Mouse (Mus musculus): ENCODE measurements at regions not wholly inside any gene's neighbourhood (a gene's known extent, or its start where the extent isn't known, plus 50 kb on each side); places are given as distances from the start of the nearest gene placed in this dataset.
A peak's percentile ranks its signal among the peaks of the same experiment; 100 is the strongest.

DNA sequence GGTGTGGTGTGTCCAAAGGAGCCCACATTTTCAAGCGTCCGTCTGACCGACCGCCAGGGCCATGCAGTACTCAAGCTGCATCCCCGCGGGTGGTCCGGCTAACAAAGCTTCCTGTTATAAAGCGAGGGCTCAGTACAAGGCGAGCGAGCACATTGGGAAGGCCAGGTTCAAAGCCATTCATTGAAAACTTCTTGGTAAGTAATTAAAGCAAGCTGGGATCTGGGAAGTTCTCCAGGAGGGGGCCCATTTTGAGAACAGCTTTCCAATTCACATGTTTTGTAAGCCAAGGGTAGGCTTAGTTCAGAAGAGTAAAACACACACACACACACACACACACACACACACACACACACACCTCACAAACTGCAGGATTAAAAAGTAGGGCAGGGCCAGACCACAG lies 57.3 kb upstream of the Prep start:
- DNase-seq (ENCODE audit: low spot score in 2 of 2) = no peak

DNA sequence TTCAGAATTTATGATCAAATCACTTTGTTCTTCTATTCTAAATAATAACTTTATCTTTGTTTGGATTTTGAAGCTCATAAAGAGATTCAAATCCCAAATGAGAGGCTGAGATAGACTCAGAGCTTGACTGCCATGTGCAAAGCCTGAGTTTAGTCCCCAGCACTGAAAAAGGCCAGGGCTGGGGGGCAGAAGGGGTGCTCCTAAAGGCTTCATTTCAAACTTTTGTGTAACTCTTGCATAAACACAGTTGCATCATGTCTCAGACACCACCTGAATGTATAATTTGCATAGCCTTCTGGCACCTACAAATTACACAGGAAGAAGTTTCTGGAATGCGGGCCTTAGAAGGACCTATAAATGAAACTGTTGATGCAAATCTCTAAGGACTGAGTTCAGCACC lies 57.8 kb upstream of the Prep start:
- DNase-seq (ENCODE audit: low spot score in 2 of 2) = no peak

DNA sequence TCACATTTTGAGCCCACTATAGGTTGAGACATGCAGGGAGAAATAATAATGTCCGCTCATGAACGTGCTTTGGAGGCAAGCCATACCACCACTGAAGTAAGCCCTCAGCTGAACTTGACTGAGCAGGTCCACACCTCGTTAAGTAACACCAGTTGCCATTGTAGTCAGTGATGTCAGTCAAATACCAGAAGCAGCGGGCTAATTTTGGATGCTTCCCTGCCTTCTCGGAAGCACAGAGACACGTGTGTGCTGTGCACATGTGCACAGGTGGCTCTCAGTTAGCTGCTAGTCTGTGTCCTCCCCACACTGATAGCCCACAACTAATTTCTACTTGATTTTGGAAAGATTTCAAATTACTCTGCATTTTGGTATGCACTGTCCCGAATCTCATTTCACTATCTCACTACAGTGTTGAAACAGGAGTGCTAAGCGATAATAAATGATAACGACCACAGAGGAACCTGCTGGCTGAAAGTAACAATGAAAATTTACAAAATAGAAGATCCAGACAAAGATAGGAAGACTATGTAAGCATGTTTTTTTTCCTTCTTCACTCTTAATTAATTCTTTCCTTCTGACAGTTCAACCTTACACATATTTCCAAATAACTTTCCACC lies 62.9 kb upstream of the Prep start:
- DNase-seq (ENCODE audit: low spot score in 2 of 2) = no peak

DNA sequence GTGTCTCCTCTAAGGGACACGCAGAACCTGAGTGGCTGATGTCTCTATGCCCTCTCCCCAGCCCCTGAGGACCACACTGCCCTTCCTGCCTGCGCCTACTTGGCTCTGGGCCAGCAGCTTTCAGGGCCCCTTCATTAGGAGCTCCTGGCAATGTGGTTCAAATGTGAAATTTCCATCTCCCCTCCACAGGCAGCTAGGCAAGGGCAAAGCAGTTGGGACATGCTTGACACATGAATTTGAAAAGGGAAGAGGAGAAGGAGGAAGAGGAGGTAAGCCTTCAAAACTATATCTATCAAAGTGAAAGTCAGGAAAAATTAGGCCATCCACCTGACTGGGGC lies 63.7 kb upstream of the Prep start:
- no peak for DNase-seq (ENCODE audit: low spot score in 2 of 2)

DNA sequence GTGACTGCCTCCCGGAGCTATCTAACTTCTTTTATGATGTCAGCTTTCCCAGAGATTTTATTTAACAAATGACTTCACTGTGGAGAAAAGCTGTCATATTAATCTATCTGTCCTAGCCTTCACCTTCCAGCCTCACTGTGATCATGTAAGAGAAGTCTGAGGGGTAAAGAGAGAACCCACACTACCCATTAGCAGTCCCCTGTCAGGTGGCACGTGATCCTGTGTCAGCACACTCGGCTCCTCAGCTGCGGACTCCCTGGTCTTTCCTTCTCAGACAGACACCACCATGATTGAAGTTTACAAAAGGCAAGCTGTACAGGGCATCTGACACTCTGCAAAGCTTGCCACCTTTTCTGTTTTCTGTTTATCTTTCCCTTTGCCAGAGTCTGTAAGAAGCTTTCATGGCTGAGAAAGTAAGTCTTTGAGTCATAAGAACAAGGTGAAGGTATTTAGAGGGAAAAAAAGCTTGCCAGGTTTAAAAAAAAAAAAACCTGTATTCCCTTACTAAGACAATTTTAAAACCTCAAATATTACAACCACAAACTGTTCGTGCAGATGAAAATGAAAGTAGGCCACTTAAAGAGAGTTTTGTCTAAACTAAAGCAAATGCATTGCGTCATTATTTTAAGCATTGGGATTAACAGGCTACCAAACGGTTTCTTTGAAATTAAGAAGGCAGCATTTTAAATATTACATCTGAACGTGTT lies 64.2 kb upstream of the Prep start:
- no peak for DNase-seq (ENCODE audit: low spot score in 2 of 2)

DNA sequence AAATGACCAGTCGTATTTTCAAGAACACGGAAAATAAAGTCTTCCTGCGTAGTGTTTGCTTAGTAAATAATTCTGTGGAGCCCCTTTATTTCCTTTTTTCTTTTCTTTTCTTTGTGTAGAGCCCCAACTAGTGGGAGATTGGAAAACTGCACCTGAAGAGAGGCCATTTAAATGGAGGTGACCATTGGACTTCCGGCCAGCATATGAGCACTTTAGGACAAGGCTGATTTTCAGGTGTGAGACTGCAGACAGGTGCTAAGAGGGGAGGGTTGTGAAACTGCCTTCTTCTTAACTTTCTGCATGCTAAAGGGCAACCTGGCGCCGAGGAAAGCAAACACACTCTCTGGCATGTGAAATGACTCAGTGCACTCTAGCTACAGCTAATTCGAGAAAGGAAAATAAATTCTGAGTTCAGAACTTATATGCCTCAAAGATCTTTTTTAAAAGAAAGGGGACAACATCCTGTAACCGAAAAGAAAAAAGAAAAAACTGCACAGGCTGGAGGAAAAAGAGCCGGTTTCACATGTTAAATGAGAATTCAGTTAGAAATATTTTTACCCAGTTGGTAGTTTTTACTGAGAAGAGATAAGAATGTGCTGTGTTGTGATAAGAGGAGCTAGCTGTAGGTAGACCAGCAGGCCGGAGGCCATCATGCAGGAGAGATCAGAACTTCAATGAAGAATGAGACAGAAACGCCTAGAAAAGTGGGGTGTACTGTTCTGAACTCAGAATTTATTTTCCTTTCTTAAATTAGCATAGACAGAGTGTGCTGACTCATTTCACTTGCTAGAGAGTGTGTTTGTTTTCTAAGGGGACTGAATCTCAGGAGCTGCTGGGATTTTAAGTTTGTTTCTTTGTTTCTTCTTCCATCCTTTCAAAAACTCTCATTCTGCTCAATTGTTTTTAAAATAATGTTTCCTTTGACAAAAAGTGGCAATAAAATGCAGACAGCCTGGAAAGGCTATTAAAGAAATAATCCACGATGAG lies 65.8 kb upstream of the Prep start:
- DNase-seq (ENCODE audit: low spot score in 2 of 2) = peak in 1 of 2 experiments; percentile 36

DNA sequence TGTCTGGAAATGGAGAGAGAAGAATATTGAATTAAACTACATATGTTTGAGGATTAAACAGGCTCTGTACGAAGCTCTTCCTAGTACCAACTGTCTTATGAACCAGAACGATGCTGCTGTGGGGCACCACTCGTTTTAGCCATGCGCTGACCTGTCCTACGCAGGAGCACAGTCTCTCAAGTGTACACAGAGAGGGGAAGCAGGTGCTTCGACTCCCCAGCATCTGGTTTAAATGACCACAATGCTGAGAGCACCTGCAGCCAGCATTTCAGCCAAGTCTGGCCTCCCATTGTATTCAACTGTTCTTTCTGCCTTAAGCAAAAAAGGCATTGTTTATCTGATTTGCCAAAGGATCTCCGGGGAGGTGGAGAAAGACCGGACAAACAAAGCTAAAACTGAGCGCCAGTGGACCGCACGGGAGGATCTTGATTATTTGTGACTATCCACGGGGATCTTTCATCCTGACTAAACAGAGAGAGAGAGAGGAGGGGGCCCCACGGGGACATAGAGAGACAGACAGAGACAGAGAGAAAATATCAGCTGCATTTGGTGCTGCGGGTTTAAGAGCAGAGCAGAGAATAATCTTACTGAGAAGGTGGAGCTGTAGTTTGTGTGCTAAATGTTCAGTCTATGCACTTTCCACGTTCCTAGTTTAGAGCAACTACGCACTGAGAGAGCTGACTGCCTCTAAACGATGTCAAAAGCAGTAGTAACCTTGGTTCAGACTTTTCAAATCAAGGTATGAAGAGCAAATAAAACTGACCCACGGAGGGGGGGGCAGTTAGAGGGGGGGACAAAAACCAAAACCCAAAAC lies 66.8 kb upstream of the Prep start:
- no peak for DNase-seq (ENCODE audit: low spot score in 2 of 2)

DNA sequence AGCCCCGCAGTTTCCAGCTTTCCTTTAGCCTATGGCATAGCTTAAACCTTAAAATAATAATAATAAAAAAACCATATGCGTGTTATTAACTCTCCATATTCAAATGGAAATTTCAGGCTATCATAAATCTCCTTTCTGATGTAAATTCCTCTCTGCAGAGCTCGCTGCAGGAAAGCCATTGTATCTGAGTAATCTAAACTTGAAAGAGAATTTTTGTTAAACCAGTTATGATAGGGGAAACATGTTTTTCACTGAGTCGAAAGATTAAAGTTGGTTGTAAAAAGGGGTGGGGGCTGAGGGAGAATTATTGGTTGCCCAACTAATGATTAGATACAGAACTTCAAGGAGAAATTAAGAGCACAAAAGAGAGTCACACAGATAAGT lies 69.1 kb upstream of the Prep start:
- no peak for DNase-seq (ENCODE audit: low spot score in 2 of 2)

DNA sequence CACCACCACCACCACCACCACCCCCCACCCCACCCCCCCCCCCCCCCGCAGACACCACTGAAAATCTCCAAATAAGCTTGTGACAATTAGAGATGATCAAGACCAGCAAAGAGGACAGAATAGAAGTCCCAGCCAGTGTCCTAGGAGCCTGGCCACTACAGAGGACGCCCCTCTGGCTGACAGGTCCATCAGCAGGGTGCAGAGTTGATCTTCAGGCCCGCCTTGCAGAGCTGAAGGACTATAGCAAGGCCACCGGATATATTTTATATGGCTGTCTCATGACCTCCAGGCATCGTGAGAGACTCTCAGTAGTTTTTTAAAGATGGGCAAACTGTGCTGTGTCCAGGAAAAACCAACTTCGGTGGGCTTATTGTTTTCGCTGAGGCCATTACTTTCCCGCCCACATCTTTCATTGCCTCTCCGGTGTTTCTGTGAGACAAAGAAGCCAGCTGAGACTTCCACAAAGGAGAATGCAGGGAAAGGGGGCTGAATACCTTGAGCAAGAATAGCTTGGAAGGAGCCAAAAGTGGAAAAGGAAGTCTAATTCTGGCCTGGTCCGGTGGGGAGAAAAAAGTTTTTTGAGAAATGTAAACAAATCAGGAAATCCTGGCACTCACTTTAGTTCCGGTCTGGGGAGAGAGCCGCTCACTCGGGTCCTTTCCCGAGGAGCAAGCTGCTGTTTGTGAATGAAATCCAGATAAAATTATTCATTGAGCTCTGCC lies 69.7 kb upstream of the Prep start:
- no peak for DNase-seq (ENCODE audit: low spot score in 2 of 2)

DNA sequence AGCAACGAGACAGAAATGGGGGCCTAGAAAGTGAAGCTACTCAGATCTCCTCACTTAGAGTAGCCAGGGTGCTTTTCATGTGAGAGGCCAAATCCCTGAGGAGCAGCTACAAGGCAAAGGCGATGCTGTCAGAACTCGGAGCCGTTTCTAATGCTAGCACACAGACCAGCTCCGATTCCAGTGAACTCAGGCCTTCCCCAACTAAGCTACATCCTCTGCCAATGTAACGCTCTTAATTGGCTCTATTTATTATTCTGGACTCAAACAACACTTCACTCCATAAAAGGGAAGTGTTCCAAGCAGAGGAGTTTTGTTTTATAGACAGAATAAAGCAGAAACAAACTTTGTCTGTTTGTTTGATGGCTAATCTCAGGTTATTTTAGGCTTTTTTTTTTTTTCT lies 71.2 kb upstream of the Prep start:
- no peak for DNase-seq (ENCODE audit: low spot score in 2 of 2)

DNA sequence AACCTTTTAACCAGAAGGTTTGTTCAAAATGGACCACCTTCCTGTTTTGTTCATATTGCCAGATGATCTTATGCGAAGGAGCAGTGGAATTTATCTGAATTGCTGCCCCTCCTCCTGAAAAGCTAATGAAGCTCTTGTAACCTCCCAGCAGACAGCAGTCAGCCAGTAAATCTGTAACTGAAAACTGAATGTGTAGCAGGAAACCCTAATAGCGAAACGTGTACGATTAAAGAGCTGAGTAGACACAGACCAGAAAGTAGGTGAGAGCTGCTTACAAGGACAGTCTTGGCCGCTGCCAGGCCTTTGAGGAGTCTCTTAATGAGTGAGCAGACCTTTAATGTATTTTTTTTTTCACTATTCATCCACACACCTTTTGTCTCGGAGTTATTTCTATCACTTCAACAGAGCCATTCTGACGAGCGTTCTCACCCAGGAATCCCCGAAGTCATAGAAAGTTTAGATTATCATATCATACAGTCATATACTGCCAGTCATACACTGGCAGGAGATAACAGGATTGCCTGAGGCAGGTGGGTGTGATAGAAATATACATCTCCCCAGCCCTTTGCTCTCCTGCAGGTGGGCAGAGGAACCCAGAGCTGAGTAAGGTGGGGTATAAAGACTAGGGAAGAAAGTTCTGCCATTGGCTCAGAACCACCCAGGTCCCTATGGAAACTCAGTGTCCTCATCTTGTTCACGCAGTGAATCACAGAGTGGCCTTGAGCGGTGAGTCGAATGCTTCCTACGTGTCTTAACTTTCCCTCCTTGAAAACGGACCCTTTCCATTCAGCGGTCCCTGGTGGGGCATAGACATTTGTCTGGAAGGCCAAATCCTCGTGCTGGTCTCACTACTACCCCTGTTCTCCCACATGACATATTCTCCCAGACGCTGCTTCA lies 72.4 kb upstream of the Prep start:
- DNase-seq (ENCODE audit: low spot score in 2 of 2) = no peak

DNA sequence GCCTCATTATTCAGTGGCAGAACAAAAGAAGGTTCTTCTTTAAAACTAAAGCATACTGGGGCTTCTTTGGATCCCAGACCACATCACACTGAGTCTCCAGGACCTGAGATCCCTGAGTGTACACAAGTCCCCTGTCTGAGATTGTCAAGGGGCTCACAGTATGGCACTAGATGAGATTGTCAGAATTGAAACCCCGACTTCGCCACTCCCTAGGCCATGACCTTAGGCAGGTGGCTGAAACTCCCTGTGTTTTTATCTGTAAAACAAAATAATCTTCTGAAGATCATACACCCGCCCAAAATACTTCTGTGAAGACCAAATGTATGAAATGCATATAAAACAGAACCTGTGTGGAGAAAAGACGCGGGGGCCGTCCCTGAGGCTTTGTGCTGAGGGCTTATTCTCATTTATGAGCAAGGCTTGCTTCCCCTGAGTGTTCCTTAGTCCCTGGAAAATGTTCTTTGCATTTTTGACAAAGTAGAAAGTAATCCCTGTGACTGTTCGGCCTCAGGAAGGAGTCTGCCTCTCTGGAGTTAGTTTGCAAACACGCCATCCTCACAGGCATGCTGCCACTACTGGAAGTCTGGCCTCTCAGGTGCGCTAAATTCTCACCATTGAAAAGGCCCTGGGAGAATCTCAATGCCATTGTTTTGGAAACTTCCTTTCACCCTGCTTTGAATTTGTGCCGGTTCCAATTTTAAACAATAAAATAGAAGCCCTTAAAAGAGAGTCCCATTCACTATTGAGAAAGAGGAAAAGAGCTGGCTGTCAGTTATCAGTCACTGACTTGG lies 73.3 kb upstream of the Prep start:
- no peak for DNase-seq (ENCODE audit: low spot score in 2 of 2)

DNA sequence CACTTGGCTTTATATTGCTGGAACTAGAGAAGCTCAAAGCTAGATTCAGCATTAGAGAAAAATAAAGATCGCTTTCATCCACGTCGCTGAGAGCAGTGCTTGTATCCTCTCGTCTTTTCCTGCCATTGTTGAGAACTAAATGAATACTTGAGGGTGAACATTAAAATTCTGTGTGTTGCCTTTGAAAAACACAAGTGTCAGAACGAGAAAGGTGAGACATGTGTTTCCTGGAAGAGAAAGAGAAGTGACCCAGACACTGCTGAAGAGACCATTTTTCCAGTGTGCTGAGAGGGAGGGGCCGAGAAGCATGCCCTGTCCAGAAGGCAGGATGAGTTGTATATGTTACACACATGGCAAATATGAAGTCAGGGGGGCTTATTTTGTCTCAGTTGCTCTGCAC lies 77.5 kb upstream of the Prep start:
- no peak for DNase-seq (ENCODE audit: low spot score in 2 of 2)

DNA sequence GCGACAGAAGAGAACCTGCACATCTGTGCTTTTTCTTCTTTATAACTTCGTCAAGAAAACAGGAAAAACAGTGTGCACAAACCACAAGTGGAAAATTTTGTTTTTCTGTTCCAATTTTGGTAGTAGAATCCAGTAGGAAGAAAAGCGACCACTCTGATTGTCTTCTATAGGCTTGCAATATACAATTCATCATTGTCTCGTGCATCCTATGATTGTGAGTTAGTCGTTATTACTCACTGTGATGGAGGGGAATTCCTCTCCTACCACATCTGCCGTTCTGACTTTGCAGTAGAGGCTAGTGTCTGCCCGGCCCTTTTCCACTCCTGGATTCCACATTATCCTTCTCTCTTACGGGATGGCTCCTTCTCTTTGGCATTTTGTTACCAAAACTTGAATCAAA lies 78.2 kb upstream of the Prep start:
- no peak for DNase-seq (ENCODE audit: low spot score in 2 of 2)

DNA sequence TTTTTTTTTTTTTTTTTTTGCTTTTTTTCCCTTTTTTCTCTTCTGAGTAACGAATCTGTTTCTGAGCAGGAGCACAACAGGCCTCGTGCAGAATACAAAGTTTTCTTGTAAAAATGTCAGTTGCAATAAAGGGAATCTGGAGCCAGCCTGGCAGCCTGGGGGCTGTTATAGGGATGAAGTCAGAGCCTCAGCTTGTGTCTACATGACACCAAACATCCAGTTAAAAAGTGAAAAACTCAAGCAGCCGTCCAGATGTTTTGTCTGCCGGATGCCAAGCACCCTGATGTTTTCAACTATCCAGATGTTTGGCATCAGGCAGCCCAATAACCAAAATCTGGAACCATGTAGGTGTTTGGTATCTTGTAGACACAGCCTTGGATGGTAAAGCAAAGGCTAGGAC lies 79.4 kb upstream of the Prep start:
- DNase-seq (ENCODE audit: low spot score in 2 of 2) = no peak

DNA sequence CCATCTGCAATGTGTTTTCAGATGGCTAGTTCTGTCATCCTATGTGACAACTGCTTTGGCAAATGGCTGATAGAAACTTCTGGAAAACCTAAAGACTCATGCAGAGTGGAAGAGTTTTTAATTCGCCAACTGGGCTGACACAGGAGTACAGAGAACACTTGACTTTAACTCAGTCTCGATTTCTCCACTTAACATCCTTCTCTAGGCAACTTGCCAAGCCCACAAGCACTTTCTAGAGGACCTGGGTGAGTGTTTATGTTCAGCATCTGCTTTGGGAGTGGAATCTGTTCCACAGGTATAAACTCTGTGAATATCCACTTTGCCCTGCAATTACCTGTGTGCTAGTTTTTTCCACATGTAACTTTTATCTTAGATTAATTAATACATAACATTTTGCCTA lies 85.1 kb upstream of the Prep start:
- no peak for DNase-seq (ENCODE audit: low spot score in 2 of 2)

DNA sequence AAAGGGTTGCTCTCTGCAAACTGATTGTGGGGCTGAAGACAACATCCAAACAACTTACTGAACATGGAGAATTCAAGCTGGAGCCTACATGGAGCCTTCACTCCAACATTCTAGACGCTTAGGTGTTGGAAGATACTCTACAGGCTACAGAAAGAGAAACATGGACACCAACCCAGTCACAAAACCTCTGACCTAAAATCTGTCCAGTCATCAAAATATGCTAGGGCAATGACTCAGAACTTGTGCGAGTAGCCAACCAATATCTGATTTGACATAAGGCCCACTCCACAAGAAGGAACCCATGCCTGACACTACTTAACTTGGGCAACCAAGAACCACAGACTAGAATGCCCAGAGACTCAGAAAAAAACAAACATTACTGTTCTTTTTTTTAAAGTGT lies 90.2 kb upstream of the Prep start:
- DNase-seq (ENCODE audit: low spot score in 2 of 2) = no peak

DNA sequence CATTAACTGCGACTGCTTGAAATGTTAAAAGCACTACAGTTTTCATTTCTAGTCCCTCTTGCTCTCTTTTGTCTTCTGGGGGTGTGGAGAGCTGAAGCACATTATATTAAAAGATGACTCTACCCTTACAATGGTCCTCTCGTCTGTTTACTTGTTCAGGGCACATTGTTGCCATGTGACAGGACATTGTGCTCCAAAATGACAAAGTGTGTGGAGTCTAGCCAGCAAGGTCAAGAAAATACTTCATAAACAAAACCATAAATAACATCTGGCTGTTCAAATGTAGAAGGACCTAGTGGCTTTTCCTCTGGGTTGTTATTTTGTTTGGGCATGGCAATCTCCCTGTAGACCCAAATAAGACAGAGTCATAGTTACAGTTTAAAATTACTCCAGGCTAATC lies 95.1 kb upstream of the Prep start:
- no peak for DNase-seq (ENCODE audit: low spot score in 2 of 2)

DNA sequence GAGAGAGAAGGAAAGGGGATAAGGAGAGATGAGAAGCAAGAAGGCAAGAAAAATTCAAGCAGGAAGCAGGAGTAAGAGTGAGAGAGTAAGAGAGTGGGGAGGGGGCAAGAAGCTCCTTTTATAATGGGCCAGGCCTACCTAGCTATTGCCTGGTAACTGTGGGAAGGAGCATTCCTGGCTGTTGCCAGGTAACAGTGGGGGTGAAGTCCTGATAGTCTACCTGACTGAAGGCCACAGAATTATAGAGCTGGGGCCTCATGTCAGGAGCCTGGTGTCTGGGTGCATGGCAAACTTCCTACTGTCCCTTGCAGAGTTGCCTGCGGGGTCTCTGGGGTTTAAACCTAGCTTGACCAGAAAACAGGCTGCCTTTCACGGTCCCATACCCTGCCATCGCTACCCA lies 107.0 kb upstream of the Prep start:
- no peak for DNase-seq (ENCODE audit: low spot score in 2 of 2)
